Mouse (Mus musculus) heart, embryonic 13.5 days (tissue): Measurements from ENCODE around the gene Itgb6. TPM values are rescaled to one million over a fixed set of nuclear protein-coding genes. Genes with fewer than 3 reads are reported as not detected.
A peak's percentile ranks its signal among the peaks of the same experiment; 100 is the strongest.

Experiments
- ATAC-seq: fragments of 200-750 bp; cut with Nextera tagmentation; 2 replicates; pipeline ENCODE4 v1.8.0; 2017; ENCODE audit warnings: moderate TSS enrichment; ENCODE audit not compliant: insufficient number of reproducible peaks, low FRiP score, low TSS enrichment; ENCODE audit errors: extremely low read depth
- H3K27ac ChIP-seq: fragments of 300-500 bp; sonication (generic); replicated peaks from 2 replicates; pipeline ENCODE4 v1.5.1; 2015; ENCODE audit warnings: moderate library complexity, mild to moderate bottlenecking, inconsistent platforms
- H3K27me3 ChIP-seq: fragments of 300-500 bp; sonication (generic); replicated peaks from 2 replicates; pipeline ENCODE4 v1.6.1; 2015; ENCODE audit warnings: mild to moderate bottlenecking, inconsistent platforms
- H3K36me3 ChIP-seq: fragments of 300-500 bp; sonication (generic); 2 replicates; pipeline ENCODE4 v1.6.1; 2015; ENCODE audit warnings: mild to moderate bottlenecking, inconsistent platforms
- H3K4me1 ChIP-seq: fragments of 300-500 bp; sonication (generic); 2 replicates; pipeline ENCODE4 v1.6.1; 2015; ENCODE audit warnings: inconsistent platforms
- H3K4me2 ChIP-seq: fragments of 300-500 bp; sonication (generic); 2 replicates; pipeline ENCODE4 v1.6.1; 2015; ENCODE audit warnings: inconsistent platforms, mild to moderate bottlenecking, moderate library complexity
- H3K4me3 ChIP-seq: fragments of 300-500 bp; sonication (generic); 2 replicates; pipeline ENCODE4 v1.5.1; 2015; ENCODE audit warnings: moderate library complexity, mild to moderate bottlenecking, inconsistent platforms
- H3K9ac ChIP-seq: fragments of 300-500 bp; sonication (generic); 2 replicates; pipeline ENCODE4 v1.6.1; 2015; ENCODE audit warnings: inconsistent platforms, mild to moderate bottlenecking, moderate library complexity
- H3K9me3 ChIP-seq: fragments of 300-500 bp; sonication (generic); 2 replicates; pipeline ENCODE4 v1.6.1; 2016; ENCODE audit warnings: inconsistent platforms
- WGBS: fragments of 180-500 bp; shearing (Covaris S2); methylation state at CpG from one replicate; pipeline ENCODE4 v1.1.7; 2015; ENCODE audit warnings: mixed read lengths; 5-methylcytosine and 5-hydroxymethylcytosine counted together
- polyA plus RNA-seq: library from polyadenylated mRNA; unstranded; fragments of >200 nt; fragmentation: Nextera tagmentation; extraction: Ambion mirVana; gene quantifications from 2 replicates; pipeline ENCODE4 v1.2.1, GENCODE M21; 2015

Gene Itgb6
- polyA plus RNA-seq, 1 experiment from 2014 or later, result 0.20 TPM

- Histone ChIP-seq H3K4me3 (no peak overlapping the region), H3K9ac (no peak overlapping the region), H3K9me3 (no peaks in the 10 kb centered on the region), H3K4me2 (no peak overlapping the region), H3K27me3 (no peaks in the 10 kb centered on the region), H3K36me3 (no peaks in the 10 kb centered on the region), H3K4me1 (peaks cover 48% of the 10 kb centered on the region), H3K27ac (no peak overlapping the region)
- no peak for ATAC-seq
- 70% methylated on average over 6 of the region's 6 CpGs for WGBS
Observed at GRCm38 (mm10) chr2:60712483-60712882, 10.0 kb downstream of the Itgb6 start.

GRCm38 (mm10) chr2:60711098-60711880 lies 11.2 kb downstream of the Itgb6 start:
- Histone ChIP-seq H3K27me3 (no peaks in the 10 kb centered on the region), H3K27ac (peak overlapping the region; percentile 57), H3K9me3 (no peaks in the 10 kb centered on the region), H3K36me3 (no peaks in the 10 kb centered on the region), H3K9ac (no peak overlapping the region), H3K4me3 (no peak overlapping the region), H3K4me1 (peaks cover 48% of the 10 kb centered on the region), H3K4me2 (no peak overlapping the region)
- ATAC-seq, result no peak; the same call in 1 of the 2 replicates
- WGBS, result 56% methylated on average over 7 of the region's 7 CpGs

GRCm38 (mm10) chr2:60710317-60710716 lies 12.1 kb downstream of the Itgb6 start:
- no peak for ATAC-seq
- no peak overlapping the region for H3K9ac ChIP-seq
- 78% methylated on average over 4 of the region's 4 CpGs for WGBS
- no peak overlapping the region for H3K27ac ChIP-seq
- peaks cover 45% of the 10 kb centered on the region for H3K4me1 ChIP-seq
- no peaks in the 10 kb centered on the region for H3K9me3 ChIP-seq
- H3K27me3 ChIP-seq, result no peaks in the 10 kb centered on the region
- no peaks in the 10 kb centered on the region for H3K36me3 ChIP-seq
- no peak overlapping the region for H3K4me3 ChIP-seq
- H3K4me2 ChIP-seq, result no peak overlapping the region

DNA sequence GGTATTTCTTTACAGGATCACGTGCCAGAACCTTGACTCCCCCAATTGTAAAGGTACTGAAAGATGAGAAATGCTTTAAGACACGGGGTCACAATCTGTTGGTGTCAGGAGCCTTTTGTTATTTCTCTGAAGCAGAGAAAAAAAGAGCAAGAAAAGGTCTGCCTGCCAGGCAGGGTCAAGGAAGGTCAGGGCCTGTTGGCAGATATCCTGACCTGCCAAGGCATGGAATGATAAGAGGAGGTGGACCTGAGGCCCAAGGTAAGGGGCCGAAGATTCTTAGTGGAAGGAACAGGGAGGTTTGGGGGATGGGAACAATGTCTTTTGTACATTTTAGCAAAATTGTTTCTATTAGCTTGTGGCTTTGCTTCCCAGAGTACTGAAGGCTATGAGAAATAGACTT lies 13.8 kb downstream of the Itgb6 start:
- 29% methylated on average over 3 of the region's 3 CpGs for WGBS
- Histone ChIP-seq H3K9me3 (no peaks in the 10 kb centered on the region), H3K27me3 (no peaks in the 10 kb centered on the region), H3K9ac (no peak overlapping the region), H3K36me3 (no peaks in the 10 kb centered on the region), H3K4me2 (no peak overlapping the region), H3K4me3 (no peak overlapping the region), H3K4me1 (peaks cover 38% of the 10 kb centered on the region), H3K27ac (no peak overlapping the region)
- ATAC-seq, result no peak

DNA sequence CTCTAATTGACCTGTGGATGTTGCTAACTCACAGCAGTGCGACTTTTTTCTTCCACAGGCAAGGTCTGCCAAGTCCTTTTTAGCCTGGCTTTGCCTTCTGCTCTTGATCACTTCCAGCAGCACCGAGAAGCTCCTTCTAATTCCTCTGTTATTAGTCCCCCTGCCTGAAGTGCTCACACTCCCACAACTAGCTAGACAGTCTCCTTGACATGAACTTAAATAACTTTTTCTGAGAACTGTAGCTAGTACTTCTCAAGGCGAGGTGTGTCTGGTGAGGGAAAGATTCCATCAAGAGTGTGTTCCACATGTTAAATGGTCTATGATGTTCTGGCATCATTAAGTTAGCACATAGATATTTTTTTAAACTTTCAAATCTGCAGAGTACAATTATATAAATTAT lies 15.6 kb downstream of the Itgb6 start:
- WGBS, result 53% methylated on average over 3 of the region's 3 CpGs
- peaks cover 38% of the 10 kb centered on the region for H3K4me1 ChIP-seq
- no peak overlapping the region for H3K27ac ChIP-seq
- no peak overlapping the region for H3K9ac ChIP-seq
- H3K4me3 ChIP-seq, result no peak overlapping the region
- no peaks in the 10 kb centered on the region for H3K9me3 ChIP-seq
- H3K36me3 ChIP-seq, result no peaks in the 10 kb centered on the region
- H3K27me3 ChIP-seq, result no peaks in the 10 kb centered on the region
- ATAC-seq, result no peak
- H3K4me2 ChIP-seq, result no peak overlapping the region

DNA sequence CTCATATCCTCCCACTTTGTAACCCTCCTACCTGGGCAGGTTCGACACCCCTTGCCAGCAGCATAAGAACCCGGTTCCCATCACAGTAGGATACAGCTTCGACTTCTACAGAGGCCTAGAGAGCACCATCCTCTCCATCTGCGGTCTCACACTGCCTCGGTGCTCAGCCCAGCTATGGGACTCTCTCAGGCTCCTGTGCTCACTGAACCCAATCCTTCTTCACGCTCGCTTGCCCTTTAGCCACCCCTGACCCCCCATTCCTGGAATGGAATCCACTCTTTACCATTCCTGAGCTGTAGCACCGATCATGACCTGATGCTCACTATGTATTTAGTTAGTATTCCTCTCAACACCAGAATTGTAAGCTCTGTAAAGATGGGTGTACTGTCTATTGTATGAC lies 17.0 kb downstream of the Itgb6 start:
- Histone ChIP-seq H3K4me2 (no peak overlapping the region), H3K27me3 (no peaks in the 10 kb centered on the region), H3K9me3 (no peaks in the 10 kb centered on the region), H3K9ac (no peak overlapping the region), H3K4me3 (no peak overlapping the region), H3K36me3 (no peaks in the 10 kb centered on the region), H3K4me1 (peaks cover 27% of the 10 kb centered on the region), H3K27ac (no peak overlapping the region)
- ATAC-seq, result no peak
- 86% methylated on average over 8 of the region's 8 CpGs for WGBS

DNA sequence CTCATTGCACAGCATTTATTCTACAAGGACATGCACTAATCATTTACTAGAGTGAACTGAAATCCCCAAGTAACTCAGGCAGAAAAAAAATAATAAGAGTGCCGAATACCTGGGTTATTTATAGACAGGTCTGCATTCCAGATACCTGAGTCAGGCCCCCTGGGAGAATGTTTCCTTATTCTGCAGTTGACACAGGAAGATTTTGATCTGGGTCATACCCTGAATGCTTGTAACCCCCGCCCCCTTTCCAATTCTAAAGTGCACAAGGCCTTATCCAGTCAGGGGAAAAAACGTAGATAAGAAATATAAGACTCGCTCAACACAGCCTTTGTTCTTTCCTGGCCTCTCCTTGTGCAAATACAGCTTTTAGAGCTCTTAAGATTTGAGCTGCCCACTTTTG lies 19.1 kb downstream of the Itgb6 start:
- Histone ChIP-seq H3K27ac (peak overlapping the region; percentile 80), H3K9ac (no peak overlapping the region), H3K4me2 (peak overlapping the region; percentile 28), H3K4me1 (peaks cover 40% of the 10 kb centered on the region), H3K9me3 (no peaks in the 10 kb centered on the region), H3K4me3 (no peak overlapping the region), H3K27me3 (no peaks in the 10 kb centered on the region), H3K36me3 (no peaks in the 10 kb centered on the region)
- ATAC-seq, result no peak
- 12% methylated on average over 4 of the region's 4 CpGs for WGBS

DNA sequence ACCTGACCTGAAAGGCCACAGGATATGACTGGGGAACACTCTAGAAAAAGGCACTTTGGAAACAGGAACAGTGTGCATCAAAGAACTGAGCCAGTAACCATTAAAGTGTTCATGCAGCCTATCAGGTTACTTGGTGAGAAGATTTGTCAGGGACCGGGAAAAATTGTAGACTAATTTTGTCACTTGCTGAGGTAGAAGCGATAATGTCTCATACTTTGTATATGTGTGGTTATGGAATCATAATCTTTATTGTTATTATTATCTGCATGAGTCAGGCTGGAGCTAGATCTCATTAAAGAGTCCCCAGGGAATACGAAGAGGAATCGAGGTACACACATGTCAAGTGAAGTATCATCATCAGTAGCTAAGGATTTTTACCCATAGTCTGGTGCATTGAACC lies 21.5 kb downstream of the Itgb6 start:
- Histone ChIP-seq H3K27me3 (no peaks in the 10 kb centered on the region), H3K36me3 (no peaks in the 10 kb centered on the region), H3K4me2 (no peak overlapping the region), H3K27ac (no peak overlapping the region), H3K4me3 (no peak overlapping the region), H3K4me1 (peaks cover 53% of the 10 kb centered on the region), H3K9ac (no peak overlapping the region), H3K9me3 (no peaks in the 10 kb centered on the region)
- no peak for ATAC-seq
- WGBS, result 82% methylated on average over 4 of the region's 4 CpGs

GRCm38 (mm10) chr2:60700013-60700412 lies 22.4 kb downstream of the Itgb6 start:
- Histone ChIP-seq H3K4me2 (no peak overlapping the region), H3K4me3 (no peak overlapping the region), H3K36me3 (no peaks in the 10 kb centered on the region), H3K27ac (no peak overlapping the region), H3K9ac (no peak overlapping the region), H3K27me3 (no peaks in the 10 kb centered on the region), H3K9me3 (no peaks in the 10 kb centered on the region), H3K4me1 (peaks cover 53% of the 10 kb centered on the region)
- WGBS, result 77% methylated on average over 3 of the region's 3 CpGs
- no peak for ATAC-seq

DNA sequence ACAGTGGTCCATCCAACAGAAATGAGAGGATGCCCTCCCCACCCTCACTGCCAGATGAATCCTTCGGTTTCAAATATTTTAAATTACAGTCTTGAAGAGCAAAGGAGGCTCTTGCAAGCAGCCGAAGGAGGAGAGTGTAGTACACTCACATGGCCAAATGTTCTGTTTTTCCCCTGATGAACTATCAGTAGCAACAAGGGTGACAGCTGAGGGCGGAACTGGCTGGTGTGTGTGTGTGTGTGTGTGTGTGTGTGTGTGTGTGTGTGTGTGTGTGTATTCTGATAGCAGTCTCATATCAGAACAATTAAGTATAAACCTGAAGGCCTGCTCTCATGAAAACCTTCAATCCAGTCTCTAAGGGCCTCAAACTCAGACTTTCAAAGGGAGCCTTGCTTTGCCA lies 22.9 kb downstream of the Itgb6 start:
- Histone ChIP-seq H3K27ac (0 out of 2 replicates have a peak overlapping the region, but pooled peaks have one; percentile 4), H3K4me2 (no peak overlapping the region), H3K9me3 (no peaks in the 10 kb centered on the region), H3K4me1 (peaks cover 53% of the 10 kb centered on the region), H3K36me3 (no peaks in the 10 kb centered on the region), H3K9ac (no peak overlapping the region), H3K27me3 (no peaks in the 10 kb centered on the region), H3K4me3 (no peak overlapping the region)
- WGBS, result 69% methylated on average over 3 of the region's 3 CpGs
- ATAC-seq, result no peak

- Histone ChIP-seq H3K27me3 (no peaks in the 10 kb centered on the region), H3K36me3 (no peaks in the 10 kb centered on the region), H3K4me2 (no peak overlapping the region), H3K9me3 (no peaks in the 10 kb centered on the region), H3K4me3 (no peak overlapping the region), H3K4me1 (peaks cover 45% of the 10 kb centered on the region), H3K9ac (peak overlapping the region; percentile 29; the same call in 1 of the 2 replicates), H3K27ac (peak overlapping the region; percentile 95)
- 24% methylated on average over 1 of the region's 1 CpGs for WGBS
- ATAC-seq, result peak; percentile 53; the same call in 1 of the 2 replicates
Observed at GRCm38 (mm10) chr2:60698155-60698554, 24.3 kb downstream of the Itgb6 start.

GRCm38 (mm10) chr2:60697530-60697929 lies 24.9 kb downstream of the Itgb6 start:
- no peaks in the 10 kb centered on the region for H3K27me3 ChIP-seq
- H3K36me3 ChIP-seq, result no peaks in the 10 kb centered on the region
- no peak overlapping the region; the same call in 1 of the 2 replicates for H3K9ac ChIP-seq
- 76% methylated on average over 7 of the region's 7 CpGs for WGBS
- ATAC-seq, result no peak
- no peaks in the 10 kb centered on the region for H3K9me3 ChIP-seq
- H3K4me1 ChIP-seq, result peaks cover 39% of the 10 kb centered on the region
- no peak overlapping the region for H3K4me3 ChIP-seq
- H3K27ac ChIP-seq, result peak overlapping the region; percentile 95
- no peak overlapping the region for H3K4me2 ChIP-seq
